Mouse (Mus musculus) liver, adult 2 months (tissue): ENCODE measurements around the gene Dock1.

Source experiments
- CTCF ChIP-seq: fragments of 200-500 bp; IDR thresholded peaks from 2 replicates; pipeline ENCODE4 v1.5.1; 2011; ENCODE audit warnings: low read depth, low read length, control low read depth
- POLR2A ChIP-seq: fragments of 200-500 bp; IDR thresholded peaks from 2 replicates; pipeline ENCODE4 v1.6.1; 2011; ENCODE audit warnings: low read length, control low read depth; ENCODE audit not compliant: insufficient read depth; ENCODE audit errors: extremely low read depth

DNA sequence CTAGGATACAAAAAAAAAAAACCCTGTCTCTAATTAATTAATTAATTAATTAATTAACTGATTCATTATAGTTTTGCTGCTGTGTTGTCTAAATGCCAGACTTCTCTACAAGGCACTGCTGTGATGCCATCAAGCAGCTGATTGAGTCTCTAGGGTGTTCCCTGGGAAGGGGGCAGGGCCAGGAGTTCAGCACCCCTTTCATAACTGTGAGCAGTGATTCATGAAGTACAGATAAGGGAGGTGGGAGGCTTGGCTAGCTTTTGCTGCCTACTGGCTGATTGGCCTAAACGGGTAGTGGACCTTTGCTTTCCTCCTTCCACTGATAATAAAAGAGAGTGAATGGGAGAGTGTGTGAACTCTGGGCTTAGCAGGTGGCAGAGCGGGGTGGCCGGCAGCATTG, 389.1 kb downstream of the Dock1 start:
- TF ChIP-seq POLR2A, result no peak
- TF ChIP-seq CTCF, result no peak
